Mouse (Mus musculus): ENCODE results near the gene Mst1. TPM values are rescaled to one million over a fixed set of nuclear protein-coding genes. Genes with fewer than 3 reads are reported as not detected.

Mst1 gene
- polyA plus RNA-seq, 1 experiment from 2014 or later, result 0.72 TPM

DNA sequence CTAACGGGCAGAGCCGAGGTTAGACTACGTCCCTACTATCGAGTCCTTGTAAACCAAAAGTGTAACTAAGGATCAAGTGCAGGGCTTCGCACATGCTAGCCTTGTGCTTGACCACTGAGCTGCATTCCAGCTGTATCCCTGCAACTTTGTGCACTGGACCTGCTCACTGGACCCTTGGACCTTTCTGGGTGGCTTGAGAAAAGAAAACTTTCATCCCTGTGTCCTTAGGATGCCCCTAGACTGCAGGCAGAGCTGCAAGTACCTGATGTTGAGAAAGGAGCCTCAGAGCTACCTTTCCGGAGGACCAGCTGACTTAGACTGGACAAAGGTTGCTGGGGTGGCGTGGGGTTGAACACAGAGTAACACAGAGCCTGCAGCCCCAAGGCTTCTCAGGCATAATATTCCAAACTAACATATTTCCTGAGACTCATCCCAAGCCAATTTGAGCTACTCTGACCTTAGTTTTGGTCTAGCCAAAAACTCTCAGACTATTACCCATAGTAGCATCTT is 10.4 kb downstream of the Mst1 start:
- Histone ChIP-seq H3K4me2 (replicated peaks) (no peak overlapping the region), H3K4me1 (peaks cover 18% of the 10 kb centered on the region), H3K36me3 (peaks cover 72% of the 10 kb centered on the region), H3K27ac (no peak overlapping the region), H3K9ac (no peak overlapping the region), H3K9me3 (replicated peaks) (no peaks in the 10 kb centered on the region), H3K4me3 (no peak overlapping the region), H3K27me3 (no peaks in the 10 kb centered on the region)
- 94% methylated on average over 7 of the region's 7 CpGs for WGBS
- ATAC-seq (ENCODE audit: low FRiP score), result no peak

DNA sequence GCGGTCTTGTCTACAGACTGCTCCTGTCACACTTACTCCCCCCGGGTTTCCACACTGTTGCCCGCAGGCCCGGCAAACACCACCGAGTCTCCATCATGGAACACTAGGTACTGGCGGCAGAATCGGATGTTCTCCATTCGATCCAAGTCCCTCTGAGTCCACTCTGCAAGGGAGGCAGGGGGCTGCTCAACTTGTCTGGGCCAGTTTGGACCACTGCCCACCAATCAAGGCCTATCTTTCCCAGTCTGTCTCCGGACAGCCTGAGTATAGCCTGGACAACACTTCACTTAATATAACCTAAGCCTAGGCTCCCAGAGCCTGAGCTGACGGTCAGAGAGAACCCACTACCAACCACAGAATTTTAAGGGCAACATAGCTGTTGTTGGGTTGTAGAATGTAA is 13.3 kb downstream of the Mst1 start:
- Histone ChIP-seq H3K27ac (peak overlapping the region; percentile 76; the same call in 1 of the 2 replicates), H3K27me3 (no peaks in the 10 kb centered on the region), H3K9me3 (replicated peaks) (no peaks in the 10 kb centered on the region), H3K36me3 (peaks cover 50% of the 10 kb centered on the region), H3K4me2 (replicated peaks) (peak overlapping the region; percentile 94), H3K4me1 (peaks cover 18% of the 10 kb centered on the region), H3K4me3 (peak overlapping the region; percentile 88), H3K9ac (peak overlapping the region; percentile 87)
- WGBS, result 80% methylated on average over 10 of the region's 10 CpGs
- no peak for ATAC-seq (ENCODE audit: low FRiP score)

- peak; percentile 94 for ATAC-seq (ENCODE audit: low FRiP score)
- Histone ChIP-seq H3K4me2 (replicated peaks) (peak within 1 kb of the TSS; percentile 94), H3K4me1 (peaks cover 18% of the 10 kb centered on the region), H3K9ac (peak within 1 kb of the TSS; percentile 87), H3K36me3 (peaks cover 47% of the 10 kb centered on the region), H3K4me3 (peak within 1 kb of the TSS; percentile 88), H3K9me3 (replicated peaks) (no peaks in the 10 kb centered on the region), H3K27me3 (no peaks in the 10 kb centered on the region), H3K27ac (peak within 1 kb of the TSS; percentile 76)
- WGBS, result under 1% methylated on average over 52 of the region's 52 CpGs
Measured at GRCm38 (mm10) chr9:108094184-108094941, 14.1 kb downstream of the Mst1 start, which contains the start of gene Apeh. Gene Apeh (minus strand): TSS chr9:108094606.

- Histone ChIP-seq H3K9me3 (replicated peaks) (no peaks in the 10 kb centered on the region), H3K27me3 (no peaks in the 10 kb centered on the region), H3K9ac (peak overlapping the region; percentile 87), H3K4me1 (peaks cover 18% of the 10 kb centered on the region), H3K4me2 (replicated peaks) (peak overlapping the region; percentile 94), H3K36me3 (peaks cover 45% of the 10 kb centered on the region), H3K4me3 (peak overlapping the region; percentile 88), H3K27ac (peak overlapping the region; percentile 76)
- peak; percentile 57 for ATAC-seq (ENCODE audit: low FRiP score)
- 0% methylated on average over 16 of the region's 16 CpGs for WGBS
Measured at GRCm38 (mm10) chr9:108094998-108095411, 14.8 kb downstream of the Mst1 start.

DNA sequence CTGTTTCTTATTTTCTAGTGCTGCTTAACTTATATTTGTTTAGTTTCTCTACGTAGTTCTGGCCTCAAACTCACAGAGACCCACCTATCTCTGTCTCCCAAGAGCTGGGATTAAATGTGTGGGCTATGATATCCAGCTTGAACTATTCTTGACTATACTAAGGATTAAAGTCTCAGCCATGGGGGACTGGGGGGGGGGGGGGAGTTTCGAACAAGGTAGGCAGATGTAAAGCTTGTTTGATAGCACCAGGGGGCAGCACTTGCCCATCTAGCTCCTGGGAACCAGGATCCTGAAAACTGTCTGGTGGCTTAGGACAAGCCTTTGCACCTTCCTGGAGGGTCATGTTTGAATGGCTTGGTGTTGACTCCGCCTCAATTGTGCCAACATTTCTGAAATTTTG is 15.3 kb downstream of the Mst1 start:
- no peak overlapping the region for H3K9ac ChIP-seq
- H3K4me3 ChIP-seq, result peak overlapping the region; percentile 88
- no peaks in the 10 kb centered on the region for H3K9me3 ChIP-seq (replicated peaks)
- H3K36me3 ChIP-seq, result peaks cover 40% of the 10 kb centered on the region
- ATAC-seq (ENCODE audit: low FRiP score), result no peak
- peaks cover 18% of the 10 kb centered on the region for H3K4me1 ChIP-seq
- no peaks in the 10 kb centered on the region for H3K27me3 ChIP-seq
- 12% methylated on average over 3 of the region's 3 CpGs for WGBS
- peak overlapping the region; percentile 94 for H3K4me2 ChIP-seq (replicated peaks)
- 0 out of 2 replicates have a peak overlapping the region, but pooled peaks have one; percentile 76 for H3K27ac ChIP-seq

- WGBS, result 62% methylated on average over 10 of the region's 10 CpGs
- no peak overlapping the region for H3K4me2 ChIP-seq (replicated peaks)
Measured at GRCm38 (mm10) chr9:108095949-108096712, 15.9 kb downstream of the Mst1 start.

DNA sequence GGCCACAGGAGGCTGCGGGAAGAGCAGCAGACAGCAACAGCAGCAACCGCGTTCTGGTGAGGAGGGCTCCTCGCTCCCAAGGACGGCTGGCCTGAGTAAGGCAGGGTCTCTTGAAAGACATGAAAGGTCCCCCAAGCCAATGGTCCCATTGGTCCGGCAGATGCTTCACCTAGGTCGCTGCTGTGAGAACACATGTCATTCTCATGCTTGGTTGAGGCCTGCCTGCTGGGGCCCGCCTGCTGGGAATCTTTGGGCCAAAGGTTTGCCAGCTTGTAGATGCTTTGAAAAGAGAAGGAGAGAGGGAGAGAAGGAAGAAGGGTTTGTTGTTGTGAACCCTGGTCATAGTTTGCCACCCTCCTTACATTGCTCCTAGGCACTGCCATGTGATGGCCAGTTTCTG is 19.4 kb downstream of the Mst1 start:
- ATAC-seq (ENCODE audit: low FRiP score), result no peak
- Histone ChIP-seq H3K4me2 (replicated peaks) (no peak overlapping the region), H3K36me3 (peaks cover 43% of the 10 kb centered on the region), H3K9ac (no peak overlapping the region), H3K4me3 (no peak overlapping the region), H3K27me3 (no peaks in the 10 kb centered on the region), H3K27ac (no peak overlapping the region), H3K4me1 (peaks cover 9% of the 10 kb centered on the region), H3K9me3 (replicated peaks) (no peaks in the 10 kb centered on the region)
- WGBS, result 73% methylated on average over 8 of the region's 8 CpGs

More at GRCm38 (mm10) chr9:108095949-108096712, 15.9 kb downstream of the Mst1 start:
- peaks cover 38% of the 10 kb centered on the region for H3K36me3 ChIP-seq
- peak overlapping the region; percentile 23; the same call in 1 of the 2 replicates for H3K27ac ChIP-seq
- peaks cover 18% of the 10 kb centered on the region for H3K4me1 ChIP-seq
- no peaks in the 10 kb centered on the region for H3K9me3 ChIP-seq (replicated peaks)
- ATAC-seq (ENCODE audit: low FRiP score), result no peak
- no peak overlapping the region for H3K9ac ChIP-seq
- no peaks in the 10 kb centered on the region for H3K27me3 ChIP-seq
- H3K4me3 ChIP-seq, result no peak overlapping the region

DNA sequence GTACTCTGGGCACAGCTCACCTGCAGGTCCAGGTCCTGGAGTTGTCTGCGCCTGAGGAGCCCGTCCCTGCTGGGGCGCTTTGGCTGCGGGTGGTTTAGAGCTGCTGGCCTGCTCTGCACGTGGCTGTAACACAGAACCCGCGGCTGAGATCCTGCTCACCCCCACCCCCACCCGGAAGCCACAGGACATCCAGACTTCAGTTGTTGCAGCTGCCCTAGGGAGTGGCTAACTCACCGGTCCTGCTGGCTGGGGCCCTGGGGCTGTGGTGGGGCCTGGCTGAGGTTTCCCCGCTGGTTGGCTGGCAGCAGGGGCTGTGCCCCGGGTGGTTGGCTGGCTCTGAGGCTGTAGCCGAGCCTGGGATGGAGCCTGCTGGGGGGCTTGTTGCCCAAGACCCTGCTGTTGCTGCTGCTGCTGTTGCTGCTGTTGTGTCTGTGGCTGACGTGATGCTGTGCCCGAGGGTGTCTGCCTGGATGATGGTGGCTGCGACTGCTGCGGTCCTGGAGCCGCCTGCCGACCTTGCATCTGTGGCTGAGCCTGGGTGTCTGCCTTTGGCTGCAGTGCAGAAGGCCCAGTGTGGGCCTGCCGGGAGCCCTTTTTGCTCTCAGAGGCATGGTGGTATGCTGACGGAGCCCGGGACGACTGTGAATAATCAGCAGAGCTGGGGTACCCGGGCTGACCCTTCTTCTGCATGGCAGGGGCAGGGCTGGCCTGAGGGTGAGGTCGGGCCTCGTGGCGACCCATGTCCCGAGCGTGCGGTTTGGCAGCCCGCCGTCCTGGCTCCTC is 24.7 kb downstream of the Mst1 start:
- Histone ChIP-seq H3K36me3 (peaks cover 45% of the 10 kb centered on the region), H3K9me3 (replicated peaks) (no peaks in the 10 kb centered on the region), H3K4me3 (no peak overlapping the region), H3K27ac (peak overlapping the region; percentile 12; the same call in 1 of the 2 replicates), H3K9ac (peak overlapping the region; percentile 36), H3K27me3 (0 out of 2 replicates have a peak, but pooled peaks cover 6% of the 10 kb centered on the region), H3K4me2 (replicated peaks) (peak overlapping the region; percentile 34), H3K4me1 (peaks cover 15% of the 10 kb centered on the region)
- WGBS, result 35% methylated on average over 31 of the region's 31 CpGs
- peak; percentile 35 for ATAC-seq (ENCODE audit: low FRiP score)

- H3K27ac ChIP-seq, result peak overlapping the region; percentile 12; the same call in 1 of the 2 replicates
- ATAC-seq (ENCODE audit: low FRiP score), result no peak
Measured at GRCm38 (mm10) chr9:108105549-108105863, 25.3 kb downstream of the Mst1 start.

GRCm38 (mm10) chr9:108106090-108106489 is 25.9 kb downstream of the Mst1 start:
- Histone ChIP-seq H3K4me3 (no peak overlapping the region), H3K27me3 (0 out of 2 replicates have a peak, but pooled peaks cover 9% of the 10 kb centered on the region), H3K4me2 (replicated peaks) (no peak overlapping the region), H3K9ac (no peak overlapping the region), H3K27ac (no peak overlapping the region), H3K36me3 (peaks cover 52% of the 10 kb centered on the region), H3K9me3 (replicated peaks) (no peaks in the 10 kb centered on the region), H3K4me1 (peaks cover 20% of the 10 kb centered on the region)
- ATAC-seq (ENCODE audit: low FRiP score), result no peak
- 88% methylated on average over 23 of the region's 23 CpGs for WGBS

More at GRCm38 (mm10) chr9:108105549-108105863, 25.3 kb downstream of the Mst1 start:
- H3K9me3 ChIP-seq (replicated peaks), result no peaks in the 10 kb centered on the region
- H3K36me3 ChIP-seq, result peaks cover 51% of the 10 kb centered on the region
- no peak overlapping the region for H3K4me3 ChIP-seq
- 71% methylated on average over 12 of the region's 12 CpGs for WGBS
- 0 out of 2 replicates have a peak, but pooled peaks cover 6% of the 10 kb centered on the region for H3K27me3 ChIP-seq
- H3K9ac ChIP-seq, result peak overlapping the region; percentile 36
- peaks cover 15% of the 10 kb centered on the region for H3K4me1 ChIP-seq
- H3K4me2 ChIP-seq (replicated peaks), result 0 out of 2 replicates have a peak overlapping the region, but pooled peaks have one; percentile 34

- H3K9ac ChIP-seq, result no peak overlapping the region
- ATAC-seq (ENCODE audit: low FRiP score), result no peak
Measured at GRCm38 (mm10) chr9:108107867-108108266, 27.6 kb downstream of the Mst1 start.

More at GRCm38 (mm10) chr9:108107867-108108266, 27.6 kb downstream of the Mst1 start:
- H3K27me3 ChIP-seq, result peaks cover 18% of the 10 kb centered on the region
- no peaks in the 10 kb centered on the region for H3K9me3 ChIP-seq (replicated peaks)
- H3K4me1 ChIP-seq, result peaks cover 23% of the 10 kb centered on the region
- H3K27ac ChIP-seq, result no peak overlapping the region
- H3K36me3 ChIP-seq, result peaks cover 47% of the 10 kb centered on the region
- 94% methylated on average over 16 of the region's 16 CpGs for WGBS
- no peak overlapping the region for H3K4me3 ChIP-seq
- H3K4me2 ChIP-seq (replicated peaks), result no peak overlapping the region

All from hindbrain, embryonic 12.5 days (tissue).